Mouse (Mus musculus) erythroblast, embryonic 14.5 days (primary cell): ENCODE results near the gene Prps2. TPM values are rescaled to one million over a fixed set of nuclear protein-coding genes. Genes with fewer than 3 reads are reported as not detected.

Source experiments
- H3K27me3 ChIP-seq: 2 replicates; pipeline ENCODE4 v1.6.1; 2012; ENCODE audit warnings: inconsistent platforms; ENCODE audit not compliant: control insufficient read depth
- H3K36me3 ChIP-seq: 2 replicates; pipeline ENCODE4 v1.6.1; 2012; ENCODE audit warnings: mild to moderate bottlenecking, inconsistent platforms; ENCODE audit not compliant: control insufficient read depth
- H3K4me1 ChIP-seq: 2 replicates; pipeline ENCODE4 v1.6.1; 2012; ENCODE audit warnings: inconsistent platforms; ENCODE audit not compliant: control insufficient read depth
- H3K4me3 ChIP-seq: replicated peaks from 2 replicates; pipeline ENCODE3; 2012; ENCODE audit warnings: moderate library complexity, mild to moderate bottlenecking, inconsistent platforms
- H3K9me3 ChIP-seq: 2 replicates; pipeline ENCODE4 v1.6.1; 2012; ENCODE audit warnings: low read length, inconsistent platforms, mixed read lengths; ENCODE audit not compliant: control insufficient read depth
- GATA1 ChIP-seq: IDR thresholded peaks from 2 replicates; pipeline ENCODE4 v1.6.1; 2012; ENCODE audit warnings: low read length, inconsistent platforms, mixed read lengths
- TAL1 ChIP-seq: IDR thresholded peaks from 3 replicates; pipeline ENCODE4 v1.6.1; 2012; ENCODE audit warnings: low read length, inconsistent platforms, mixed read lengths
- polyA plus RNA-seq: library from polyadenylated mRNA; stranded (reverse); fragments of >175 nt; gene quantifications from 2 replicates; pipeline ENCODE4 v1.2.3, GENCODE M21; 2012

The Prps2 gene
- polyA plus RNA-seq, 1 experiment, result 0.42 TPM

DNA sequence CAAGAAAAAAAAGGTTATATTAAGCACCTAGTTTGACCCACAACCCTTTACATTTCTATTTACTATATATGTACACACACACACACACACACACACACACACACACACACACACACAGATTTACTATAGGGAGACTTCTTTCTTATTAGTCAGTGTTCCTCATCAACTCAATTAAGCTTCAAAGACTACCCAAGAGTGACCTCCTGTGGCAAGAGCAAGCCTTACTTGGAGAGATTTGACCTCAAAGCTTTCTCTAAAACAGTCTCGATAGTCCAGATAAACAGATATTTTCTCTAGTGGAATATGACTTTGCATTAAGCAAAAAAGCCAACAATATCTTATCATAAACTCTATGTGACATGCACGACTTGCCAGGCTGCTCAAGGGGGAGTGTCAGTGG, 25.1 kb downstream of the Prps2 start:
- Histone ChIP-seq H3K9me3 (no peaks in the 10 kb centered on the region), H3K4me1 (no peaks in the 10 kb centered on the region), H3K27me3 (no peaks in the 10 kb centered on the region; the same call in 1 of the 2 replicates), H3K4me3 (no peak overlapping the region), H3K36me3 (peaks cover 2% of the 10 kb centered on the region; the same call in 1 of the 2 replicates)
- no peak for TF ChIP-seq TAL1
- no peak for TF ChIP-seq GATA1

- H3K4me1 ChIP-seq, result no peaks in the 10 kb centered on the region
- no peaks in the 10 kb centered on the region for H3K9me3 ChIP-seq
- H3K27me3 ChIP-seq, result no peaks in the 10 kb centered on the region
- TF ChIP-seq TAL1, result no peak
- no peak for TF ChIP-seq GATA1
- no peaks in the 10 kb centered on the region for H3K36me3 ChIP-seq
- H3K4me3 ChIP-seq, result no peak overlapping the region
Observed at GRCm38 (mm10) chrX:167355965-167356364, 26.6 kb downstream of the Prps2 start.

- Histone ChIP-seq H3K9me3 (no peaks in the 10 kb centered on the region), H3K27me3 (no peaks in the 10 kb centered on the region), H3K4me1 (no peaks in the 10 kb centered on the region), H3K4me3 (no peak overlapping the region), H3K36me3 (no peaks in the 10 kb centered on the region)
- no peak for TF ChIP-seq TAL1
- no peak for TF ChIP-seq GATA1
Observed at GRCm38 (mm10) chrX:167353617-167354016, 28.9 kb downstream of the Prps2 start.

GRCm38 (mm10) chrX:167346440-167346839, 36.1 kb downstream of the Prps2 start:
- no peaks in the 10 kb centered on the region for H3K27me3 ChIP-seq
- no peak for TF ChIP-seq TAL1
- H3K36me3 ChIP-seq, result no peaks in the 10 kb centered on the region
- H3K4me1 ChIP-seq, result no peaks in the 10 kb centered on the region
- H3K4me3 ChIP-seq, result no peak overlapping the region
- no peaks in the 10 kb centered on the region for H3K9me3 ChIP-seq

- TF ChIP-seq TAL1 (no peak), GATA1 (no peak)
- H3K9me3 ChIP-seq, result no peaks in the 10 kb centered on the region
- H3K4me3 ChIP-seq, result no peak overlapping the region
- no peaks in the 10 kb centered on the region for H3K4me1 ChIP-seq
- no peaks in the 10 kb centered on the region for H3K27me3 ChIP-seq
- H3K36me3 ChIP-seq, result no peaks in the 10 kb centered on the region
Observed at GRCm38 (mm10) chrX:167344356-167344755, 38.2 kb downstream of the Prps2 start.

- TF ChIP-seq TAL1 (no peak), GATA1 (no peak)
- H3K4me3 ChIP-seq, result no peak overlapping the region
- no peaks in the 10 kb centered on the region for H3K4me1 ChIP-seq
- H3K36me3 ChIP-seq, result no peaks in the 10 kb centered on the region
- H3K9me3 ChIP-seq, result no peaks in the 10 kb centered on the region
- no peaks in the 10 kb centered on the region for H3K27me3 ChIP-seq
Observed at GRCm38 (mm10) chrX:167341811-167342210, 40.7 kb downstream of the Prps2 start.

- Histone ChIP-seq H3K36me3 (no peaks in the 10 kb centered on the region), H3K27me3 (no peaks in the 10 kb centered on the region), H3K9me3 (no peaks in the 10 kb centered on the region), H3K4me1 (no peaks in the 10 kb centered on the region), H3K4me3 (no peak overlapping the region)
- TF ChIP-seq GATA1 (no peak), TAL1 (no peak)
Observed at GRCm38 (mm10) chrX:167340190-167340589, 42.4 kb downstream of the Prps2 start.

DNA sequence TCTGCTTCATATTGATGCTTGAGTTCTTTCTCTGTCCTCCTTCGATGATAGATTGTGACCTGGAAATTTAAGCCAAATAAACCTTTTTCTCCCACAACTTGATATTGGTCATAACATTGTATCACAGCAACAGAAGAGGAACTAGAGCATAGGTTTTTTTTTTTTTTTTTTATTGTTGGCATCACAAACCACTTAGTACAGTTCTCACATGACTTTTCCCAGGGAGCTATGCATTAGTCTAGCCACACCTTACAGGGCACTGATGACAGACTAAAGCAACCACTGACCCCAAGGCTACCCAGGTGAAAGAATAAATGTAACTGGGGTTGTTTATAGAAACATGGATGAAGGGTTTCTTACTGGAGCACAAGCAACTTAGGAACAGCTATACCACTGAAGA, 44.6 kb downstream of the Prps2 start:
- Histone ChIP-seq H3K9me3 (no peaks in the 10 kb centered on the region), H3K27me3 (no peaks in the 10 kb centered on the region), H3K36me3 (no peaks in the 10 kb centered on the region), H3K4me3 (no peak overlapping the region), H3K4me1 (no peaks in the 10 kb centered on the region)
- no peak for TF ChIP-seq GATA1
- no peak for TF ChIP-seq TAL1

- Histone ChIP-seq H3K9me3 (no peaks in the 10 kb centered on the region), H3K27me3 (no peaks in the 10 kb centered on the region), H3K36me3 (no peaks in the 10 kb centered on the region), H3K4me1 (no peaks in the 10 kb centered on the region), H3K4me3 (no peak overlapping the region)
- TF ChIP-seq GATA1 (no peak), TAL1 (no peak)
Observed at GRCm38 (mm10) chrX:167334571-167334970, 48.0 kb downstream of the Prps2 start.

DNA sequence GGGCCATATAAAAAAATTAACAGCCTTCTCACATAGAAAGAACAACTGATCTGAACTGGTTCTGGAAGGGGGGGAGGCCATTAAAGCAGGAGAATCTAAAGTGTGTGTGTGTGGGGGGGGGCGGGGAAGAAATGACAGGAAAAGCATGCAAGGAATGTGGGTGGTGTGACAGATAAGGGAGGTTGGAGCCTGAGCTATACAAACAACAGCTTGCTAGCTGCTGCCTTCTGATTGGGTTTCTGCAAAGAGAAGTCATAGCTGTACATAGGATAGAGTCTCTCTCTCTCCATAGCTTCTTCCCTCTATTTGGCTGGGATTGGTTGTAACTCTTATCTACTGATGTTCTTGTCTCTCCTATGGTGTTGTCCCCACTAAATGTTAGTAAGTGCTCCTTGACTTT, 49.9 kb downstream of the Prps2 start:
- H3K36me3 ChIP-seq, result no peaks in the 10 kb centered on the region
- H3K27me3 ChIP-seq, result no peaks in the 10 kb centered on the region
- H3K4me3 ChIP-seq, result no peak overlapping the region
- no peaks in the 10 kb centered on the region for H3K4me1 ChIP-seq
- no peaks in the 10 kb centered on the region for H3K9me3 ChIP-seq
- TF ChIP-seq GATA1 (no peak), TAL1 (no peak)
